Mouse (Mus musculus) heart, postnatal 0 days (tissue): ENCODE results near the gene Syne2.

Experiments used
- CTCF ChIP-seq: IDR thresholded peaks from 2 replicates; pipeline ENCODE4 v1.5.1; 2016; ENCODE audit warnings: antibody characterized with exemption, control low read depth, low read depth
- EP300 ChIP-seq: IDR thresholded peaks from 2 replicates; pipeline ENCODE4 v1.6.1; 2016; ENCODE audit warnings: antibody characterized with exemption, low read depth

DNA sequence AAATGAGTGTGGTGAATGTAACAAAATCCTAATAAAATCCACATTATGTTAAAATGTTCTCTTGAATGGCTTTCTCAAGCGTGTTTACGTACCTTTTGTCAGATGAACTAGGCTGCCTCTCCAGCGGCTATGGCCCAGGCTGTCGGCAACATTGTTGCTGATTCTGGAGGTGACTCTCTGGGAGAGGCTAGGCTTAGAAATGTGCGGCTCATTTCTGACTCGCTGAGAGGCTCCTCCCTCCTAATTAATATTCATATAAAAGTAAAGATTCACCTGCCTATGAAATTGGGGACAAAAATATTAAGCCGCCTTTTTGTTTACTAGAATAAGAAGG is 77.0 kb downstream of the Syne2 start:
- TF ChIP-seq CTCF (no peak), EP300 (no peak)
